Mouse (Mus musculus): ENCODE data around the gene Pelo.

- TF ChIP-seq POLR2A (IDR thresholded peaks at IDR 0.05; ENCODE audit: insufficient read depth, low read depth, low read length): no peak
- no peak for TF ChIP-seq CTCF (IDR thresholded peaks at IDR 0.05; ENCODE audit: insufficient read depth, low read depth, low read length)
Observed at GRCm38 (mm10) chr13:115085974-115086373, 4.0 kb downstream of the Pelo start.
